Mouse (Mus musculus) neural tube, embryonic 14.5 days (tissue): ENCODE data around the gene Cryz. TPM values are rescaled to one million over a fixed set of nuclear protein-coding genes. Genes with fewer than 3 reads are reported as not detected.
A peak's percentile ranks its signal among the peaks of the same experiment; 100 is the strongest.

ENCODE experiments used
- ATAC-seq: fragments of 200-750 bp; cut with Nextera tagmentation; 2 replicates; pipeline ENCODE4 v1.8.0; 2017; ENCODE audit warnings: low read depth, mild to moderate bottlenecking, moderate TSS enrichment, moderate library complexity
- H3K27ac ChIP-seq: fragments of 300-500 bp; sonication (generic); 2 replicates; pipeline ENCODE4 v1.5.1; 2014; ENCODE audit warnings: low read depth, mild to moderate bottlenecking, control low read depth, low read length, moderate library complexity, mixed read lengths
- H3K27me3 ChIP-seq: fragments of 300-500 bp; sonication (generic); 2 replicates; pipeline ENCODE4 v1.6.1; 2014; ENCODE audit warnings: low read length; ENCODE audit not compliant: control insufficient read depth, insufficient read depth
- H3K36me3 ChIP-seq: fragments of 300-500 bp; sonication (generic); 2 replicates; pipeline ENCODE4 v1.6.1; 2014; ENCODE audit warnings: low read length, mixed read lengths; ENCODE audit not compliant: control insufficient read depth, insufficient read depth
- H3K4me1 ChIP-seq: fragments of 300-500 bp; sonication (generic); 2 replicates; pipeline ENCODE4 v1.6.1; 2014; ENCODE audit warnings: low read length; ENCODE audit not compliant: control insufficient read depth, insufficient read depth
- H3K4me2 ChIP-seq: fragments of 300-500 bp; sonication (generic); 2 replicates; pipeline ENCODE4 v1.6.1; 2014; ENCODE audit warnings: mild to moderate bottlenecking, low read depth, low read length, control low read depth
- H3K4me3 ChIP-seq: fragments of 300-500 bp; sonication (generic); 2 replicates; pipeline ENCODE4 v1.5.1; 2014; ENCODE audit warnings: low read depth, low read length, control low read depth, mixed read lengths
- H3K9ac ChIP-seq: fragments of 300-500 bp; sonication (generic); replicated peaks from 2 replicates; pipeline ENCODE4 v1.6.1; 2014; ENCODE audit warnings: low read depth, mild to moderate bottlenecking, control low read depth, low read length, mixed read lengths
- H3K9me3 ChIP-seq: fragments of 300-500 bp; sonication (generic); 2 replicates; pipeline ENCODE4 v1.6.1; 2016; ENCODE audit warnings: low read length; ENCODE audit not compliant: control insufficient read depth
- WGBS: fragments of 180-500 bp; shearing (Covaris S2); extraction: QIAGEN DNeasy Blood & Tissue Kit; methylation state at CpG from one replicate; pipeline ENCODE4 v1.1.7; 2014; 5-methylcytosine and 5-hydroxymethylcytosine counted together
- polyA plus RNA-seq: library from polyadenylated mRNA; unstranded; fragments of >200 nt; fragmentation: Nextera tagmentation; extraction: Ambion mirVana; gene quantifications from 2 replicates; pipeline ENCODE4 v1.2.1, GENCODE M21; 2014

Cryz gene
- polyA plus RNA-seq, 1 experiment from 2014 or later, result 9.6 TPM

DNA sequence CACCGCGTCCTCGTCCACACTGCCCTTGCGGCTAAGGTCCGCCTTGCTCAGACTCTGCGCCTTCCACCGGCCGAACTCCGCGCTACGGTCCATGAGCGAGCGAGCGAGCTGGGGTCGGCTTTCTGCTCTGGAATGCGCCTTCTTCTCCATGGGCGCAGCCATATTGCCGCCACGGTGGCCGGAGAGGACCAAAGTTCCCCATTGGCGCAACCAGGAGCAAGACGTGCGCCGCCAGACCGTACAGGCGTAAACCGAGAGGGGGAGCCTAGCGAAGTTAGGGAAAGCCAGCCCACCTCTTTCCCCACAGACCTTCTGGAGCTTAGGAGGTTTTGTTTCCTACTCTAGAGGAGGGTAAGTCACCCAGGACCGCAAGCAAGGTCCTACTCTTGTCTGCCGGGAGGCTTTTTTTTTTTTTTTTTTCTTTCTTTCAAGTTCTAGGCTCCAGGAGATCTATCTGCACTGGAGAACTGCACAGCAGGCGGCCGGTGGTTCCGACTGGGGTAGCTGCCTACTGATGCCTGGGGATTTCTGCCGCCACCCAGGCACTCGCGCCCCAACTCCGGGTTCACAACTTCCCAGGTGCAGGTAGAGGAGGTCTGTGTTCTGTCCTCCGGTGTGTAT lies 533 bp downstream of the Cryz start, which contains the start of gene Tyw3:
Gene Tyw3, minus strand, starts transcription at position 171 of the 621 bp plus-strand sequence.
- no peaks in the 10 kb centered on the region for H3K9me3 ChIP-seq
- peak within 1 kb of the TSS; percentile 94 for H3K27ac ChIP-seq
- peaks cover 9% of the 10 kb centered on the region; the same call in 1 of the 2 replicates for H3K4me1 ChIP-seq
- H3K4me2 ChIP-seq, result peak within 1 kb of the TSS; percentile 78
- under 1% methylated on average over 38 of the region's 38 CpGs for WGBS
- no peaks in the 10 kb centered on the region for H3K27me3 ChIP-seq
- peak within 1 kb of the TSS; percentile 83 for H3K9ac ChIP-seq
- H3K36me3 ChIP-seq, result no peaks in the 10 kb centered on the region
- ATAC-seq, result peak; percentile 97
- H3K4me3 ChIP-seq, result peak within 1 kb of the TSS; percentile 86

- Histone ChIP-seq H3K27ac (no peak overlapping the region), H3K9me3 (no peaks in the 10 kb centered on the region), H3K9ac (peak overlapping the region; percentile 83; the same call in 1 of the 2 replicates), H3K27me3 (no peaks in the 10 kb centered on the region), H3K4me1 (peaks cover 9% of the 10 kb centered on the region; the same call in 1 of the 2 replicates), H3K4me3 (peak overlapping the region; percentile 86), H3K36me3 (no peaks in the 10 kb centered on the region), H3K4me2 (peak overlapping the region; percentile 78)
- ATAC-seq, result no peak
- 34% methylated on average over 7 of the region's 7 CpGs for WGBS
Observed at GRCm38 (mm10) chr3:154597561-154597960, 1.1 kb downstream of the Cryz start.

- ATAC-seq, result no peak
- no peaks in the 10 kb centered on the region for H3K36me3 ChIP-seq
- no peak overlapping the region for H3K4me3 ChIP-seq
- H3K27me3 ChIP-seq, result no peaks in the 10 kb centered on the region
- no peak overlapping the region for H3K9ac ChIP-seq
- H3K27ac ChIP-seq, result no peak overlapping the region
- no peaks in the 10 kb centered on the region for H3K9me3 ChIP-seq
- H3K4me1 ChIP-seq, result peaks cover 6% of the 10 kb centered on the region; the same call in 1 of the 2 replicates
- no peak overlapping the region for H3K4me2 ChIP-seq
Observed at GRCm38 (mm10) chr3:154602141-154602540, 5.6 kb downstream of the Cryz start.

DNA sequence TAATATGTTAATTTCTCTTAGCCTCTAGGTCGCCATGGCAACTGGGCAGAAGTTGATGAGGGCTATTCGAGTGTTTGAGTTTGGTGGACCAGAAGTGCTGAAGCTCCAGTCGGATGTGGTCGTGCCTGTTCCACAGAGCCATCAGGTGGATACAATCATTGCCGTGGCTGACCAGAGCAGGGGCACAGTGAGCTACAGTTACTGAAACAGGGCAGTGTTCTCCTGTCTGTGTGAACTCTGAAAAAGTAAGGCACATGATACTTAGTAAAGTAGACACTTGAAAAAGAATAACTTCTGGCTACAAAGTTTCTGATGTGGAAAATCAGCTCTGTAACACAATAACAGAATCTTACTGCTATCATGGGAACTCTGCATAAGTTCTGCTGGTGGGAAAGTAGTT lies 8.4 kb downstream of the Cryz start:
- H3K36me3 ChIP-seq, result no peaks in the 10 kb centered on the region
- no peak overlapping the region for H3K9ac ChIP-seq
- no peak overlapping the region for H3K4me2 ChIP-seq
- 73% methylated on average over 5 of the region's 5 CpGs for WGBS
- ATAC-seq, result no peak
- no peaks in the 10 kb centered on the region for H3K4me1 ChIP-seq
- no peaks in the 10 kb centered on the region for H3K9me3 ChIP-seq
- no peak overlapping the region for H3K27ac ChIP-seq
- no peaks in the 10 kb centered on the region for H3K27me3 ChIP-seq
- no peak overlapping the region for H3K4me3 ChIP-seq

GRCm38 (mm10) chr3:154607896-154608295 lies 11.4 kb downstream of the Cryz start:
- Histone ChIP-seq H3K9me3 (no peaks in the 10 kb centered on the region), H3K4me3 (no peak overlapping the region), H3K9ac (no peak overlapping the region), H3K4me1 (no peaks in the 10 kb centered on the region), H3K27ac (no peak overlapping the region), H3K4me2 (no peak overlapping the region), H3K27me3 (no peaks in the 10 kb centered on the region), H3K36me3 (no peaks in the 10 kb centered on the region)
- WGBS, result 85% methylated on average over 1 of the region's 1 CpGs
- ATAC-seq, result no peak

- Histone ChIP-seq H3K4me1 (no peaks in the 10 kb centered on the region), H3K9ac (no peak overlapping the region), H3K27ac (no peak overlapping the region), H3K9me3 (no peaks in the 10 kb centered on the region), H3K4me3 (no peak overlapping the region), H3K36me3 (no peaks in the 10 kb centered on the region), H3K4me2 (no peak overlapping the region), H3K27me3 (no peaks in the 10 kb centered on the region)
- 88% methylated on average over 3 of the region's 3 CpGs for WGBS
- no peak for ATAC-seq
Observed at GRCm38 (mm10) chr3:154611888-154612287, 15.4 kb downstream of the Cryz start.

DNA sequence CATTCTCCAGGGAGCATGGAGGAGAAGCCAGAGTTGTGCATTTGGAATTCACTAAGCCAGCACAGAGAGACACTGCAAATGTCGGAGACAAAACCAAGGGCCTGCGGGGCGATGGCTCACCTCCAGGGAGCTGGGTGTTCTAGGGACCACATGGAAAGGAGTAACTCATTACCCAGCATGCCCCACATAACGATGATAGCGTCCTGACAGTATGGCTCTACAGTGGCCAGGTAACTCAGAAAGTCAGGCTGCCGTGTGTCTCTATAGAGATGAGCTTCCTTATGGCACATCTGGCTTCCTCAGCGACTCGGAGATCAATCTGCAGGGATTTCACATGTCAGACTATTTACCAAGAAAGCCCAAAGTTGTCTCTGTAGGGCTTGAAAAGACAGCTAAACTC lies 18.3 kb downstream of the Cryz start:
- whole genome bisulfite sequencing, result 94% methylated on average over 8 of the region's 8 CpGs
- Histone ChIP-seq H3K9ac (no peak overlapping the region), H3K9me3 (no peaks in the 10 kb centered on the region), H3K4me1 (no peaks in the 10 kb centered on the region), H3K4me2 (no peak overlapping the region), H3K36me3 (no peaks in the 10 kb centered on the region), H3K27me3 (no peaks in the 10 kb centered on the region), H3K27ac (no peak overlapping the region), H3K4me3 (no peak overlapping the region)
- ATAC-seq, result no peak

- H3K4me2 ChIP-seq, result no peak overlapping the region
- WGBS, result 96% methylated on average over 7 of the region's 7 CpGs
- no peak overlapping the region for H3K27ac ChIP-seq
- H3K27me3 ChIP-seq, result no peaks in the 10 kb centered on the region
- no peaks in the 10 kb centered on the region for H3K9me3 ChIP-seq
- no peak overlapping the region for H3K9ac ChIP-seq
- no peaks in the 10 kb centered on the region for H3K36me3 ChIP-seq
- H3K4me1 ChIP-seq, result no peaks in the 10 kb centered on the region
- no peak overlapping the region for H3K4me3 ChIP-seq
- no peak for ATAC-seq
Observed at GRCm38 (mm10) chr3:154615304-154615703, 18.8 kb downstream of the Cryz start.

- no peak for ATAC-seq
- Histone ChIP-seq H3K4me3 (no peak overlapping the region), H3K9me3 (no peaks in the 10 kb centered on the region), H3K27ac (no peak overlapping the region), H3K9ac (no peak overlapping the region), H3K36me3 (no peaks in the 10 kb centered on the region), H3K4me1 (no peaks in the 10 kb centered on the region), H3K4me2 (no peak overlapping the region), H3K27me3 (no peaks in the 10 kb centered on the region)
- 86% methylated on average over 4 of the region's 4 CpGs for WGBS
Observed at GRCm38 (mm10) chr3:154616106-154616505, 19.6 kb downstream of the Cryz start.
